Mouse (Mus musculus): ENCODE results near the gene Pitpna. TPM values are rescaled to one million over a fixed set of nuclear protein-coding genes. Genes with fewer than 3 reads are reported as not detected.

Pitpna gene
- total RNA-seq, 2 experiments from 2014 or later, result 33.4 to 39.8 TPM

GRCm38 (mm10) chr11:75674875-75675274 lies 87.0 kb downstream of the Pitpna start:
- no peak for ATAC-seq (replicated peaks; ENCODE audit: low FRiP score, poor library complexity, severe bottlenecking)

GRCm38 (mm10) chr11:75677881-75678746 lies 90.2 kb downstream of the Pitpna start:
- no peak for ATAC-seq (replicated peaks; ENCODE audit: low FRiP score, poor library complexity, severe bottlenecking)

Other genes with a start within 250 kb of the Pitpna start
- 76.7 and 95.5 TPM in 2 replicates for gene Rpa1, start 239.8 kb upstream of the Pitpna start, total RNA-seq (2015; ENCODE audit: low replicate concordance)
- 100 and 110 TPM in 2 replicates for gene Rpa1, start 239.8 kb upstream of the Pitpna start, total RNA-seq (2017; ENCODE audit: low replicate concordance)
- 6.1 and 8.4 TPM in 2 replicates for gene Smyd4, start 239.7 kb upstream of the Pitpna start, total RNA-seq (2015; ENCODE audit: low replicate concordance)
- 1.1 and 5.3 TPM in 2 replicates for gene Smyd4, start 239.7 kb upstream of the Pitpna start, total RNA-seq (2017; ENCODE audit: low replicate concordance)
- gene Serpinf1, start 165.4 kb upstream of the Pitpna start, total RNA-seq (2015; ENCODE audit: low replicate concordance), result 2.9 and 26.0 TPM in 2 replicates
- 2.2 TPM in 1 of 2 replicates, not detected in the other for gene Serpinf1, start 165.4 kb upstream of the Pitpna start, total RNA-seq (2017; ENCODE audit: low replicate concordance)
- 2.2 TPM in 1 of 2 replicates, not detected in the other for gene Serpinf2, start 148.5 kb upstream of the Pitpna start, total RNA-seq (2015; ENCODE audit: low replicate concordance)
- gene Serpinf2, start 148.5 kb upstream of the Pitpna start, total RNA-seq (2017; ENCODE audit: low replicate concordance), result 0.98 and 1.5 TPM in 2 replicates
- 39.0 and 53.3 TPM in 2 replicates for gene Wdr81, start 133.4 kb upstream of the Pitpna start, total RNA-seq (2015; ENCODE audit: low replicate concordance)
- 45.6 and 48.8 TPM in 2 replicates for gene Wdr81, start 133.4 kb upstream of the Pitpna start, total RNA-seq (2017; ENCODE audit: low replicate concordance)
- 1.8 and 6.7 TPM in 2 replicates for gene Tlcd2, start 126.4 kb upstream of the Pitpna start, total RNA-seq (2015; ENCODE audit: low replicate concordance)
- 1.0 and 17.8 TPM in 2 replicates for gene Tlcd2, start 126.4 kb upstream of the Pitpna start, total RNA-seq (2017; ENCODE audit: low replicate concordance)
- 69.6 and 70.0 TPM in 2 replicates for gene Prpf8, start 101.3 kb upstream of the Pitpna start, total RNA-seq (2015; ENCODE audit: low replicate concordance)
- gene Prpf8, start 101.3 kb upstream of the Pitpna start, total RNA-seq (2017; ENCODE audit: low replicate concordance), result 53.6 and 56.5 TPM in 2 replicates
- gene Rilp, start 78.0 kb upstream of the Pitpna start, total RNA-seq (2015; ENCODE audit: low replicate concordance), result not detected in 2 replicates
- 0.26 and 1.3 TPM in 2 replicates for gene Rilp, start 78.0 kb upstream of the Pitpna start, total RNA-seq (2017; ENCODE audit: low replicate concordance)
- gene Scarf1, start 74.6 kb upstream of the Pitpna start, total RNA-seq (2015; ENCODE audit: low replicate concordance), result not detected in 2 replicates
- gene Scarf1, start 74.6 kb upstream of the Pitpna start, total RNA-seq (2017; ENCODE audit: low replicate concordance), result 0.15 TPM in 1 of 2 replicates, not detected in the other
- 4.3 and 6.3 TPM in 2 replicates for gene Slc43a2, start 56.4 kb upstream of the Pitpna start, total RNA-seq (2015; ENCODE audit: low replicate concordance)
- 4.5 and 8.2 TPM in 2 replicates for gene Slc43a2, start 56.4 kb upstream of the Pitpna start, total RNA-seq (2017; ENCODE audit: low replicate concordance)
- gene Inpp5k, start 42.9 kb downstream of the Pitpna start, total RNA-seq (2015; ENCODE audit: low replicate concordance), result 36.8 and 78.8 TPM in 2 replicates
- gene Inpp5k, start 42.9 kb downstream of the Pitpna start, total RNA-seq (2017; ENCODE audit: low replicate concordance), result 38.4 and 46.3 TPM in 2 replicates
- gene Myo1c, start 62.4 kb downstream of the Pitpna start, total RNA-seq (2015; ENCODE audit: low replicate concordance), result 15.5 and 22.2 TPM in 2 replicates
- 17.3 and 21.2 TPM in 2 replicates for gene Myo1c, start 62.4 kb downstream of the Pitpna start, total RNA-seq (2017; ENCODE audit: low replicate concordance)
- gene Crk, start 91.2 kb downstream of the Pitpna start, total RNA-seq (2015; ENCODE audit: low replicate concordance), result 32.1 and 41.5 TPM in 2 replicates
- 43.8 and 83.8 TPM in 2 replicates for gene Crk, start 91.2 kb downstream of the Pitpna start, total RNA-seq (2017; ENCODE audit: low replicate concordance)
- gene Ywhae, start 144.8 kb downstream of the Pitpna start, total RNA-seq (2015; ENCODE audit: low replicate concordance), result 147 and 149 TPM in 2 replicates
- gene Ywhae, start 144.8 kb downstream of the Pitpna start, total RNA-seq (2017; ENCODE audit: low replicate concordance), result 60.1 and 90.8 TPM in 2 replicates
- not detected in 2 replicates for gene Doc2b, start 208.0 kb downstream of the Pitpna start, total RNA-seq (2015; ENCODE audit: low replicate concordance)
- not detected in 2 replicates for gene Doc2b, start 208.0 kb downstream of the Pitpna start, total RNA-seq (2017; ENCODE audit: low replicate concordance)

Measured in erythroid progenitor cell, adult 5-6 weeks (primary cell).